Mouse (Mus musculus): Measurements from ENCODE around the gene Igsf3. TPM values are rescaled to one million over a fixed set of nuclear protein-coding genes. Genes with fewer than 3 reads are reported as not detected.
"Not testable (repeated sequence)": the region's sequence is repeated elsewhere in the genome, so short reads cannot be mapped to it uniquely, and the experiment has no call there.

Gene Igsf3
- polyA plus RNA-seq, 1 experiment from 2014 or later, result 4.3 TPM

GRCm38 (mm10) chr3:101406097-101406496, 29.2 kb downstream of the Igsf3 start:
- 42% methylated on average over 3 of the region's 3 CpGs for WGBS (ENCODE audit: insufficient replicate concordance)
- H3K36me3 ChIP-seq (ENCODE audit: control insufficient read depth, insufficient read depth), result no peaks in the 10 kb centered on the region
- ATAC-seq (ENCODE audit: low read depth), result no peak

GRCm38 (mm10) chr3:101407568-101407967, 30.7 kb downstream of the Igsf3 start:
- no peak for ATAC-seq (ENCODE audit: low read depth)
- H3K4me1 ChIP-seq (ENCODE audit: control insufficient read depth, low read depth, low read length), result no peaks in the 10 kb centered on the region

More at GRCm38 (mm10) chr3:101406097-101406496, 29.2 kb downstream of the Igsf3 start:
- Histone ChIP-seq H3K9me3 (replicated peaks; ENCODE audit: control insufficient read depth, low read length) (no peaks in the 10 kb centered on the region), H3K4me2 (ENCODE audit: low read depth, low read length) (no peak overlapping the region), H3K27ac (ENCODE audit: low read length) (no peak overlapping the region), H3K9ac (ENCODE audit: low read depth, low read length) (no peak overlapping the region), H3K4me3 (ENCODE audit: low read depth, low read length) (no peak overlapping the region), H3K27me3 (ENCODE audit: control insufficient read depth, insufficient read depth, low read depth, low read length) (no peaks in the 10 kb centered on the region), H3K4me1 (ENCODE audit: control insufficient read depth, low read depth, low read length) (no peaks in the 10 kb centered on the region)

GRCm38 (mm10) chr3:101408953-101409750, 32.3 kb downstream of the Igsf3 start:
- no peaks in the 10 kb centered on the region for H3K9me3 ChIP-seq (replicated peaks; ENCODE audit: control insufficient read depth, low read length)
- ATAC-seq (ENCODE audit: low read depth), result no peak
- H3K9ac ChIP-seq (ENCODE audit: low read depth, low read length), result no peak overlapping the region
- no peaks in the 10 kb centered on the region for H3K27me3 ChIP-seq (ENCODE audit: control insufficient read depth, insufficient read depth, low read depth, low read length)
- H3K4me1 ChIP-seq (ENCODE audit: control insufficient read depth, low read depth, low read length), result no peaks in the 10 kb centered on the region
- H3K4me3 ChIP-seq (ENCODE audit: low read depth, low read length), result no peak overlapping the region
- H3K27ac ChIP-seq (ENCODE audit: low read length), result no peak overlapping the region
- no peaks in the 10 kb centered on the region for H3K36me3 ChIP-seq (ENCODE audit: control insufficient read depth, insufficient read depth)
- 60% methylated on average over 20 of the region's 20 CpGs for WGBS (ENCODE audit: insufficient replicate concordance)
- no peak overlapping the region for H3K4me2 ChIP-seq (ENCODE audit: low read depth, low read length)

More at GRCm38 (mm10) chr3:101407568-101407967, 30.7 kb downstream of the Igsf3 start:
- Histone ChIP-seq H3K4me3 (ENCODE audit: low read depth, low read length) (no peak overlapping the region), H3K27ac (ENCODE audit: low read length) (no peak overlapping the region), H3K36me3 (ENCODE audit: control insufficient read depth, insufficient read depth) (no peaks in the 10 kb centered on the region), H3K27me3 (ENCODE audit: control insufficient read depth, insufficient read depth, low read depth, low read length) (no peaks in the 10 kb centered on the region), H3K4me2 (ENCODE audit: low read depth, low read length) (no peak overlapping the region), H3K9me3 (replicated peaks; ENCODE audit: control insufficient read depth, low read length) (no peaks in the 10 kb centered on the region), H3K9ac (ENCODE audit: low read depth, low read length) (no peak overlapping the region)
- WGBS (ENCODE audit: insufficient replicate concordance), result 47% methylated on average over 8 of the region's 8 CpGs

- no peaks in the 10 kb centered on the region for H3K4me1 ChIP-seq (ENCODE audit: control insufficient read depth, low read depth, low read length)
- no peak for ATAC-seq (ENCODE audit: low read depth)
- no peak overlapping the region for H3K9ac ChIP-seq (ENCODE audit: low read depth, low read length)
- 55% methylated on average over 2 of the region's 2 CpGs for WGBS (ENCODE audit: insufficient replicate concordance)
- H3K36me3 ChIP-seq (ENCODE audit: control insufficient read depth, insufficient read depth), result no peaks in the 10 kb centered on the region
- no peak overlapping the region for H3K27ac ChIP-seq (ENCODE audit: low read length)
- H3K27me3 ChIP-seq (ENCODE audit: control insufficient read depth, insufficient read depth, low read depth, low read length), result no peaks in the 10 kb centered on the region
- no peak overlapping the region for H3K4me2 ChIP-seq (ENCODE audit: low read depth, low read length)
- H3K9me3 ChIP-seq (replicated peaks; ENCODE audit: control insufficient read depth, low read length), result no peaks in the 10 kb centered on the region
- no peak overlapping the region for H3K4me3 ChIP-seq (ENCODE audit: low read depth, low read length)
Measured at GRCm38 (mm10) chr3:101410202-101410601, 33.3 kb downstream of the Igsf3 start.

DNA sequence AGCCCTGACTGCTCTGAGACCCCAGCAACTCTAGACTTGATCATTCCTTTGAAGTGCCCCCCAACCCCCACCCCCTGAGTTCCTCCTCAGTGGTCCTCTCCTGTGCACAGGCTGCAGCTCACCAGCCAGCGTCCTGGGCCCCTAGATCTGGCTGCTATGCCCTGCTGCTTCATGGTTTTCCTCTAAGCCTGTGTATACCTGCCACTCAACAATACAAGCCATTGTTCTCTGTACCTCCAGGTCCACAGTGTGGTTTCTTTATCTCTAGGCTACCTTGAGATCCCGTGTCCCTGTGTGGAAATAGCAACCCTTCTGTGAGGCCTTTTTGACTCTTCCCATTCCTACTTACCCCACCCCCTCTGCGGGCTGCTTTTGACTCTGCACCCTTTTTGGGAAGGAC, 33.9 kb downstream of the Igsf3 start:
- Histone ChIP-seq H3K36me3 (ENCODE audit: control insufficient read depth, insufficient read depth) (no peaks in the 10 kb centered on the region), H3K9ac (ENCODE audit: low read depth, low read length) (no peak overlapping the region), H3K4me1 (ENCODE audit: control insufficient read depth, low read depth, low read length) (no peaks in the 10 kb centered on the region), H3K27me3 (ENCODE audit: control insufficient read depth, insufficient read depth, low read depth, low read length) (no peaks in the 10 kb centered on the region), H3K4me3 (ENCODE audit: low read depth, low read length) (no peak overlapping the region), H3K9me3 (replicated peaks; ENCODE audit: control insufficient read depth, low read length) (no peaks in the 10 kb centered on the region), H3K27ac (ENCODE audit: low read length) (no peak overlapping the region), H3K4me2 (ENCODE audit: low read depth, low read length) (no peak overlapping the region)
- no peak for ATAC-seq (ENCODE audit: low read depth)
- WGBS (ENCODE audit: insufficient replicate concordance), result 37% methylated on average over 3 of the region's 3 CpGs

DNA sequence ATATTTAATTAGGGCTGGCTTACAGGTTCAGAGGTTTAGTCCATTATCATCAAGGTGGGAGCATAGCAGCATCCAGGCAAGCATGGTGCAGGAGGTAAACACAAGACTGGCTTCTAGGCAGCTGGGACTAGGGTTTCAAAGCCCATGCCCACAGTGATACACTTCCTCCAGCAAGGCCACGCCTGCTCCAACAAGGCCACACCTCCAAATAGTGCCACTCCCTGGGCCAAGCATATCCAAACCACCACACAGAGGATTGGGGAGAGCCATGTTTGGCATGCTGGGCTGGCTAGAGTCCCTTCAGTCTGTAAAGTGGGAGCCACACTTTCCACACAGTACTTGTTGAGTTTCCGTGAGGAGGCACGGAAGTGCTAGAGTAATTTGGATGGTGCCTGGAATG, 34.7 kb downstream of the Igsf3 start:
- 0 out of 2 replicates have a peak, but pooled peaks have one; percentile 13 for ATAC-seq (ENCODE audit: low read depth)
- Histone ChIP-seq H3K9me3 (replicated peaks; ENCODE audit: control insufficient read depth, low read length) (no peaks in the 10 kb centered on the region), H3K4me3 (ENCODE audit: low read depth, low read length) (no peak overlapping the region), H3K4me1 (ENCODE audit: control insufficient read depth, low read depth, low read length) (no peaks in the 10 kb centered on the region), H3K27me3 (ENCODE audit: control insufficient read depth, insufficient read depth, low read depth, low read length) (no peaks in the 10 kb centered on the region), H3K27ac (ENCODE audit: low read length) (no peak overlapping the region), H3K9ac (ENCODE audit: low read depth, low read length) (no peak overlapping the region), H3K4me2 (ENCODE audit: low read depth, low read length) (no peak overlapping the region), H3K36me3 (ENCODE audit: control insufficient read depth, insufficient read depth) (no peaks in the 10 kb centered on the region)
- 67% methylated on average over 3 of the region's 3 CpGs for WGBS (ENCODE audit: insufficient replicate concordance)

DNA sequence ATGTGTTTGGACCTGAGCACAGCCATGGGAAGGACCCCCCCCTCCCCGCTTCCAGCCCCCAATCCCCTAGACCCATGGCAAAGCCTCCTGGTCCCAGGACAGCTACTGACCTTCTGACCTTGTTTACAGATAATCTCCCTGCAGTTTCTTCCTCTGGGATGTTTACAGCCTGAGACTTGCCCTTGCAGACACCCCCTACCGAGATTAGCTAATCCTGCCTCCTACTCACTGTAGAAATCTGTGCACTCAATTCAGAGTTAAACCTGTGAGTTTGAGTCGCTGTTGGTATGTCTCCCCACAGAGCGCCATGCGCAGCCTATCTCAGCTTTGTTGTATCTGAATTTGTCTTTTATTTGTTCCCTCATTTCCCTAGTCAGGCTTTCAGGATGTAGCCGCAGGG, 35.2 kb downstream of the Igsf3 start:
- H3K36me3 ChIP-seq (ENCODE audit: control insufficient read depth, insufficient read depth), result no peaks in the 10 kb centered on the region
- no peak overlapping the region for H3K4me3 ChIP-seq (ENCODE audit: low read depth, low read length)
- H3K9ac ChIP-seq (ENCODE audit: low read depth, low read length), result no peak overlapping the region
- no peak overlapping the region for H3K4me2 ChIP-seq (ENCODE audit: low read depth, low read length)
- H3K4me1 ChIP-seq (ENCODE audit: control insufficient read depth, low read depth, low read length), result no peaks in the 10 kb centered on the region
- no peaks in the 10 kb centered on the region for H3K9me3 ChIP-seq (replicated peaks; ENCODE audit: control insufficient read depth, low read length)
- H3K27ac ChIP-seq (ENCODE audit: low read length), result no peak overlapping the region
- 67% methylated on average over 6 of the region's 6 CpGs for WGBS (ENCODE audit: insufficient replicate concordance)
- H3K27me3 ChIP-seq (ENCODE audit: control insufficient read depth, insufficient read depth, low read depth, low read length), result no peaks in the 10 kb centered on the region
- no peak; the same call in 1 of the 2 replicates for ATAC-seq (ENCODE audit: low read depth)

- not testable (repeated sequence) for ATAC-seq (ENCODE audit: low read depth); H3K27ac ChIP-seq (ENCODE audit: low read length); H3K4me1 ChIP-seq (ENCODE audit: control insufficient read depth, low read depth, low read length); H3K27me3 ChIP-seq (ENCODE audit: control insufficient read depth, insufficient read depth, low read depth, low read length); H3K4me3 ChIP-seq (ENCODE audit: low read depth, low read length); H3K9me3 ChIP-seq (replicated peaks; ENCODE audit: control insufficient read depth, low read length); H3K36me3 ChIP-seq (ENCODE audit: control insufficient read depth, insufficient read depth); H3K9ac ChIP-seq (ENCODE audit: low read depth, low read length); H3K4me2 ChIP-seq (ENCODE audit: low read depth, low read length)
- 76% methylated on average over 5 of the region's 5 CpGs for WGBS (ENCODE audit: insufficient replicate concordance)
Measured at GRCm38 (mm10) chr3:101413013-101413412, 36.1 kb downstream of the Igsf3 start.

DNA sequence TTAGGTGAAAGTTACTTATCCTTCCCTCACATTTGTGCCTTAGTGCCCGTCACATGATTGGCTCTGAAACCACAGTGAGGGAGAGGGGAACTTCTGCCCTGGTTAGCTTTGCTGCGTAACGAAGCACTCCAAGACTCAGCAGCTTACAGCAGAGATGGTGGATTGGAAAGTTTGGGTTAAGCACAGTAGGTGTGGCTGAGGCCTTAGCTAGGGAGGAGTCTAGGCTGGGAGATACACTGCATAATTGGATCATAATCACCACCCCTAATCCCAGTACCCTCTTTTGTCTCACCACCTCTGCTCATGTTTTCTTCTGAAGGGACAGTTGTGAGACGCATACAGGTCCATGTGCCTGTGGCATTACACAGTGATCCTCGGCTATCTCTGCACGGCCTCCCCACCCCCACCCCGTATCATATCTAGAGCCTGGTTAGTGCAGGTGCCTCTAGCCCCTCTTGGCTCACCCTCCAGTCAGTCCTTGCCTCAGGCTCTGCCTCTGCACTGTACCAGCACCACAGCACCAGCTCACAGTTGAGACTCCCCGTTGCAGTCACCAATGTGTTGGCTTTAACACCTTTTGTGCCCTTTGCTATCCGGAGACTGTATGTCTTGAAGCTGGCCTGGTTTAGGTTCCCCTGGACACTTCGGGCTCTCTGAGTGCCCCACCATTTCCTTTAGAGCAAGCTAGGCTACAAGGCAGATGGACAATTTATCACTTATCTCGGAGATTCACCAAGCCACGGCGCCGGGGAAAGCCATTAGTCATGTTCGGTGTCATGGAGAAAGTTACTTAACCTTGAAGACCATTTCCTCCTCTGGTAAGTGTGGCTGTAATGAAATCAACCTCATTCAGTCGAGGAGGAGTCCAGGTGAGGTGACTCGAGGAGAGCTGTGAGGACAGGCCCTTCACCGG, 42.1 kb downstream of the Igsf3 start:
- 25% methylated on average over 18 of the region's 18 CpGs for WGBS (ENCODE audit: insufficient replicate concordance)
- ATAC-seq (ENCODE audit: low read depth), result peak; percentile 45
- Histone ChIP-seq H3K9me3 (replicated peaks; ENCODE audit: control insufficient read depth, low read length) (no peaks in the 10 kb centered on the region), H3K36me3 (ENCODE audit: control insufficient read depth, insufficient read depth) (no peaks in the 10 kb centered on the region), H3K27ac (ENCODE audit: low read length) (no peak overlapping the region), H3K9ac (ENCODE audit: low read depth, low read length) (no peak overlapping the region), H3K27me3 (ENCODE audit: control insufficient read depth, insufficient read depth, low read depth, low read length) (no peaks in the 10 kb centered on the region), H3K4me2 (ENCODE audit: low read depth, low read length) (peak overlapping the region; percentile 33), H3K4me1 (ENCODE audit: control insufficient read depth, low read depth, low read length) (peaks cover 12% of the 10 kb centered on the region), H3K4me3 (ENCODE audit: low read depth, low read length) (no peak overlapping the region)

Measured in liver, embryonic 16.5 days (tissue).